Mouse (Mus musculus) embryonic fibroblast, embryonic 13.5 days (primary cell): ENCODE measurements around the gene Pik3cg. TPM values are rescaled to one million over a fixed set of nuclear protein-coding genes. Genes with fewer than 3 reads are reported as not detected.

Source experiments
- H3K27ac ChIP-seq: 2 replicates; pipeline ENCODE4 v1.5.1; 2012; ENCODE audit warnings: low read length, control low read depth, inconsistent platforms; ENCODE audit not compliant: insufficient read depth
- H3K4me1 ChIP-seq: 2 replicates; pipeline ENCODE4 v1.6.1; 2011; ENCODE audit warnings: low read length; ENCODE audit not compliant: control insufficient read depth, insufficient read depth
- H3K4me3 ChIP-seq: 2 replicates; pipeline ENCODE4 v1.5.1; 2011; ENCODE audit warnings: mild to moderate bottlenecking, control low read depth, low read length; ENCODE audit not compliant: insufficient read depth
- CTCF ChIP-seq: IDR thresholded peaks from 2 replicates; pipeline ENCODE4 v1.5.1; 2011; ENCODE audit warnings: mild to moderate bottlenecking, control low read depth, low read length, moderate library complexity, borderline replicate concordance; ENCODE audit not compliant: insufficient read depth
- POLR2A ChIP-seq: IDR thresholded peaks from 2 replicates; pipeline ENCODE4 v1.6.1; 2011; ENCODE audit warnings: low read depth, mild to moderate bottlenecking, control low read depth, low read length, moderate library complexity
- polyA plus RNA-seq: library from polyadenylated mRNA; stranded (reverse); fragments of >200 nt; gene quantifications from 2 replicates; pipeline ENCODE4 v1.2.4, GENCODE M21; 2011; ENCODE audit warnings: low read depth; ENCODE audit not compliant: missing spikeins, insufficient read length

Gene Pik3cg
- polyA plus RNA-seq, 1 experiment: 0.51 TPM

GRCm38 (mm10) chr12:32231398-32231797, 22.9 kb upstream of the Pik3cg start:
- no peak for TF ChIP-seq POLR2A
- no peak for TF ChIP-seq CTCF

DNA sequence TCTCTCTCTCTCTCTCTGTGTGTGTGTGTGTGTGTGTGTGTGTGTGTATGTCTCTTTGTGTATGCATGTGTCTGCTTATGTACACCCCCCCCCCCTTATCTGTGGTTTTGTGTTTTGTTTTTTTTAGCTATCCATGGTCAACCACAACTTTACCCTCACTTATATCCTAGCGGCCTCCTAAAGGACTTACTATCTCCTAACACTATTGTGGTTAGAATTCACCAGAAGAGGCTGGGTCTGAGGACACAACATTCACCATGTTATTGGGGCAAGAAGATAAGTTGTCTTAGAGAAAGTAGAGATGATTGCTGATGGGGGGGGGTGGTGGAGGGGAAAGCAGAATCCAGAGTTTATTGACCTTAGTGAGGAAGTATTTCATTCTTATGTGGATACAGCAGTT, 15.2 kb upstream of the Pik3cg start:
- no peak overlapping the region for H3K27ac ChIP-seq
- no peak overlapping the region for H3K4me3 ChIP-seq
- TF ChIP-seq CTCF (no peak), POLR2A (no peak)
- H3K4me1 ChIP-seq: no peaks in the 10 kb centered on the region

More at GRCm38 (mm10) chr12:32231398-32231797, 22.9 kb upstream of the Pik3cg start:
- H3K4me1 ChIP-seq: no peaks in the 10 kb centered on the region
- H3K27ac ChIP-seq: no peak overlapping the region
- H3K4me3 ChIP-seq: no peak overlapping the region

- Histone ChIP-seq H3K27ac (no peak overlapping the region), H3K4me3 (no peak overlapping the region), H3K4me1 (no peaks in the 10 kb centered on the region)
- TF ChIP-seq CTCF (no peak), POLR2A (no peak)
These were observed 14.4 kb upstream of the Pik3cg start for GRCm38 (mm10) chr12:32222758-32223385.

DNA sequence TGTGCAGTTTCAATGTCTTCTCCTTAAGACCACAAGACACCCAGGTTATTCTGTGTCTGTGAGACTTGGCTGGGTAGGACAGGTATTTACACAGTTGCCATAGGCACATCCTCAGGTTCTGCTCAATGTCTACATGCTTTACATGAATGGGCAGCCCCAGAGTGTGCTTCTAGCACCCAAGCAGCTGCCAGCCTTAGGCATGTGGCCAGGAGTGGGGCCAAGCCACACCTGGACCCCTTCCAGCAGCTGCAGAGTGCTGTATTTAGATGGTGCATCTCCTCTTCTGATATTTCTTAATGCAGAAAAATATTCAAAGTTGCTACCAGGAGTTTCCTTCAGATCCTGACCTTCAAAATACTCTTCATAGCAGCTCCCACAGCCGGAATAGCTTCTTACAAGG, 11.9 kb upstream of the Pik3cg start:
- H3K4me1 ChIP-seq: no peaks in the 10 kb centered on the region
- no peak overlapping the region for H3K27ac ChIP-seq
- H3K4me3 ChIP-seq: no peak overlapping the region
- TF ChIP-seq POLR2A (no peak), CTCF (no peak)

DNA sequence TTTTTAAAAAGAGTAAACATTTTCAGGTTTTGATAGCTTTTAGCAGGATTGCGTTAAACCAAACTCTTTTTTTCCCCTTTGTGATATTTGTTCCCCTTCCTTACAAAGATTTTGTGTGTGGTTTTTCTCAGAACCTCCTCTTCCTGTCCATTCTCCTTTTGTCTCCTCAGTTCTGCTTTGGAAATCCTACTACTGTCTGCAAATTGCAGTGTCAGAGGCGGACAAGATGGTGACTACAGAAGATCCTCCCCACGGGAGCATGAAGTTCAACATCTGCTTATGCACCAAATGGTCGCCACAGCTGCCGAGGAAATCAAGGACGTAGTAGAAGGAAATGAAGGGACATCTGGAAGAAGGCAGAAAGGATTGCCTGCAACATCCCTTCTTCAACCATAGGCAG, 6.7 kb upstream of the Pik3cg start:
- TF ChIP-seq CTCF: no peak
- no peak for TF ChIP-seq POLR2A
- Histone ChIP-seq H3K4me1 (no peaks in the 10 kb centered on the region), H3K27ac (no peak overlapping the region), H3K4me3 (no peak overlapping the region)

DNA sequence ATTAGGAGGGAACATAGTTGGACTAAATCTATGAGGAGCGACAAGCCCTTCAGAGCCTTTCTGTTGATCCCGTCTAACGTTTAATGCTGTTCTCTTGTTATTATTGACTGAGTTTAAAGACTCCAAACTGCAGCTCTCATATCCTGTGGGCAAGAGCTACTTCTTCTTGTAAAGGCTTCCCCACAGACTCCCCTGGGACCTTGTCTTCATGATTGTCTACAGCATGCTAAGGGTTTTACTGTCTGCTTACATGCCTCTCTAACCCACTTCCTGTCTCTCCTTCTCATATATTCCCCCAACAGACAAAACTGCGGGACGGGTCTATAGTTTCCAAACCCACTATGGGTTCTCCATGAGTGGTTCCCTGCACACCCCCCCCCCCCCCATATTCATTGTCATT, 4.2 kb upstream of the Pik3cg start:
- no peak overlapping the region for H3K4me3 ChIP-seq

GRCm38 (mm10) chr12:32212156-32212555, 3.7 kb upstream of the Pik3cg start:
- H3K27ac ChIP-seq: no peak overlapping the region
- TF ChIP-seq POLR2A (no peak), CTCF (no peak)

More for the DNA sequence above, 4.2 kb upstream of the Pik3cg start:
- TF ChIP-seq POLR2A (no peak), CTCF (no peak)
- Histone ChIP-seq H3K27ac (no peak overlapping the region), H3K4me1 (no peaks in the 10 kb centered on the region)

GRCm38 (mm10) chr12:32211257-32211656, 2.8 kb upstream of the Pik3cg start:
- TF ChIP-seq CTCF: no peak
- TF ChIP-seq POLR2A: no peak
- H3K27ac ChIP-seq: no peak overlapping the region
- peaks cover 2% of the 10 kb centered on the region; the same call in 1 of the 2 replicates for H3K4me1 ChIP-seq
- no peak overlapping the region for H3K4me3 ChIP-seq

More at GRCm38 (mm10) chr12:32212156-32212555, 3.7 kb upstream of the Pik3cg start:
- H3K4me1 ChIP-seq: no peaks in the 10 kb centered on the region
- H3K4me3 ChIP-seq: no peak overlapping the region

- no peak overlapping the region for H3K27ac ChIP-seq
- H3K4me3 ChIP-seq: no peak overlapping the region
- peaks cover 2% of the 10 kb centered on the region; the same call in 1 of the 2 replicates for H3K4me1 ChIP-seq
- no peak for TF ChIP-seq CTCF
- TF ChIP-seq POLR2A: no peak
These were observed 492 bp upstream of the Pik3cg start for GRCm38 (mm10) chr12:32208951-32209350.

DNA sequence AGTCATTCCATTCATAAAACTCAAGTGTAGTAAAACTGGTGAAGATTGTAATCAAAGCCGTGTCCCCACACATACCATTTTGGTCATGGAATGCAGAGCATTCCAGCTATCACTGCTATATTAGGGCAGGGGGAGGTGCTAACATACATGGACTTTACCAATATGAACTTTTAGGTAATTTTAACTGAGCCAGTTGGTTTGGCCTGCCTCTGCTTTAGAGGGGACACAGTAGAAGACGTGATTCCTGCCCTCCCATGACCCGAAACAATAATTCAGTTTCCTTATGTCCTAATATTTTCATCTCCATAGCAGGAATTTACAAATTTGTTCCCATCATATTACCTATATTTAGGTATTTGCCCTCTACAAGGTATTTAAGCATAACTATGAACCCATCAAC, 1.3 kb downstream of the Pik3cg start:
- no peak overlapping the region for H3K27ac ChIP-seq
- no peak overlapping the region for H3K4me3 ChIP-seq
- peaks cover 2% of the 10 kb centered on the region; the same call in 1 of the 2 replicates for H3K4me1 ChIP-seq
- TF ChIP-seq CTCF: no peak
